ENCODE assay signal across 29 mouse cellular contexts in genomic region chr1:148305431-148305830, GRCm38 (mm10).
"Had no signal": no experiment of that assay in that cellular context is flagged by ENCODE, and none has a peak within 500 bp of the region (broad histone marks: within the 10 kb centered on the region; RNA-seq: fewer than 3 reads in every experiment).

No protein-coding gene starts in this region.

- H3K9ac ChIP-seq: limb, embryonic 12.5 days; limb, embryonic 13.5 days; limb, embryonic 15.5 days; liver, embryonic 12.5 days; liver, embryonic 13.5 days; liver, embryonic 14.5 days; liver, embryonic 15.5 days; liver, postnatal 0 days; lung, embryonic 14.5 days; lung, embryonic 15.5 days; midbrain, embryonic 12.5 days; midbrain, embryonic 13.5 days; midbrain, embryonic 15.5 days; neural tube, embryonic 12.5 days had no signal

- H3K9me3 ChIP-seq: limb, embryonic 10.5 days; limb, embryonic 12.5 days; limb, embryonic 13.5 days; limb, embryonic 15.5 days; liver, embryonic 12.5 days; liver, embryonic 13.5 days; liver, embryonic 15.5 days; lung, embryonic 15.5 days; megakaryocyte, embryonic 14.5 days; midbrain, embryonic 10.5 days; midbrain, embryonic 12.5 days; midbrain, embryonic 13.5 days; midbrain, embryonic 15.5 days; neural tube, embryonic 12.5 days had no signal

- DNase-seq: left cerebral cortex, postnatal 4 days; liver; liver, embryonic 13.5 days; liver, postnatal 0 days; lung, adult 18-20 months; lung, adult 2 months; lung, embryonic 14.5 days; lung, postnatal 14 days; lung, postnatal 36 days; lung, postnatal 4 days; midbrain, embryonic 14.5 days had no signal

- H3K27ac ChIP-seq: limb, embryonic 10.5 days; limb, embryonic 12.5 days; limb, embryonic 13.5 days; limb, embryonic 15.5 days; liver, embryonic 12.5 days; liver, embryonic 13.5 days; liver, embryonic 14.5 days; liver, embryonic 15.5 days; lung, embryonic 15.5 days; macrophage; midbrain, embryonic 10.5 days; midbrain, embryonic 12.5 days; midbrain, embryonic 13.5 days; midbrain, embryonic 15.5 days; neural tube, embryonic 12.5 days had no signal

- H3K36me3 ChIP-seq: limb, embryonic 10.5 days; limb, embryonic 12.5 days; limb, embryonic 13.5 days; limb, embryonic 15.5 days; liver, embryonic 12.5 days; liver, embryonic 13.5 days; liver, embryonic 15.5 days; lung, embryonic 15.5 days; midbrain, embryonic 10.5 days; midbrain, embryonic 12.5 days; midbrain, embryonic 13.5 days; midbrain, embryonic 15.5 days; neural tube, embryonic 12.5 days had no signal

- H3K27me3 ChIP-seq: limb, embryonic 12.5 days; limb, embryonic 13.5 days; limb, embryonic 15.5 days; liver, embryonic 12.5 days; liver, embryonic 13.5 days; liver, embryonic 15.5 days; lung, embryonic 15.5 days; megakaryocyte, embryonic 14.5 days; midbrain, embryonic 12.5 days; midbrain, embryonic 13.5 days; midbrain, embryonic 15.5 days; neural tube, embryonic 12.5 days had no signal

- H3K4me1 ChIP-seq: limb, embryonic 10.5 days; limb, embryonic 12.5 days; limb, embryonic 13.5 days; limb, embryonic 15.5 days; liver, embryonic 12.5 days; liver, embryonic 13.5 days; liver, embryonic 15.5 days; lung, embryonic 15.5 days; megakaryocyte, embryonic 14.5 days; midbrain, embryonic 10.5 days; midbrain, embryonic 12.5 days; midbrain, embryonic 13.5 days; midbrain, embryonic 15.5 days; neural tube, embryonic 12.5 days had no signal

- ATAC-seq: liver, embryonic 12.5 days; liver, postnatal 0 days; lung, postnatal 0 days; midbrain, embryonic 13.5 days; midbrain, embryonic 15.5 days; midbrain, embryonic 16.5 days had no signal

- H3K4me3 ChIP-seq: limb, embryonic 10.5 days; limb, embryonic 12.5 days; limb, embryonic 13.5 days; limb, embryonic 15.5 days; liver, embryonic 12.5 days; liver, embryonic 13.5 days; liver, embryonic 15.5 days; lung, embryonic 15.5 days; megakaryocyte, embryonic 14.5 days; midbrain, embryonic 10.5 days; midbrain, embryonic 12.5 days; midbrain, embryonic 13.5 days; midbrain, embryonic 15.5 days; myocyte; neural tube, embryonic 12.5 days had no signal
